Mouse (Mus musculus) bone marrow, adult 2 months (tissue): ENCODE results near the gene Mt2. TPM values are rescaled to one million over a fixed set of nuclear protein-coding genes. Genes with fewer than 3 reads are reported as not detected.
"Not testable (repeated sequence)": the region's sequence is repeated elsewhere in the genome, so short reads cannot be mapped to it uniquely, and the experiment has no call there.

Experiments used
- H3K27ac ChIP-seq: fragments of 200-500 bp; 2 replicates; pipeline ENCODE4 v1.5.1; 2012; ENCODE audit warnings: low read depth, mild to moderate bottlenecking, control low read depth, inconsistent platforms, low read length; ENCODE audit not compliant: control insufficient read depth, poor library complexity, insufficient read depth
- H3K4me1 ChIP-seq: fragments of 200-500 bp; 2 replicates; pipeline ENCODE4 v1.6.1; 2011; ENCODE audit warnings: low read length; ENCODE audit not compliant: control insufficient read depth, insufficient read depth
- H3K4me3 ChIP-seq: fragments of 200-500 bp; replicated peaks from 2 replicates; pipeline ENCODE3; 2011; ENCODE audit warnings: mild to moderate bottlenecking, low read depth, low read length, control low read depth; ENCODE audit not compliant: control insufficient read depth
- CTCF ChIP-seq: fragments of 200-500 bp; IDR thresholded peaks from 2 replicates; pipeline ENCODE4 v1.5.1; 2011; ENCODE audit warnings: low read length, control low read depth; ENCODE audit not compliant: control insufficient read depth, insufficient read depth
- POLR2A ChIP-seq: fragments of 200-500 bp; IDR thresholded peaks from 2 replicates; pipeline ENCODE4 v1.6.1; 2011; ENCODE audit warnings: low read depth, mild to moderate bottlenecking, control low read depth, low read length, borderline replicate concordance; ENCODE audit not compliant: control insufficient read depth
- WGBS: fragments of 180-500 bp; shearing (Covaris S2); methylation state at CpG from one replicate; pipeline ENCODE4 v1.1.7; 2018; 5-methylcytosine and 5-hydroxymethylcytosine counted together
- polyA plus RNA-seq: library from polyadenylated mRNA; stranded (reverse); fragments of >200 nt; gene quantifications from 2 replicates; pipeline ENCODE4 v1.2.4, GENCODE M21; 2011; ENCODE audit warnings: low replicate concordance; ENCODE audit not compliant: missing spikeins, insufficient read depth, insufficient read length

Gene Mt2
- polyA plus RNA-seq, 1 experiment, result 809 TPM

DNA sequence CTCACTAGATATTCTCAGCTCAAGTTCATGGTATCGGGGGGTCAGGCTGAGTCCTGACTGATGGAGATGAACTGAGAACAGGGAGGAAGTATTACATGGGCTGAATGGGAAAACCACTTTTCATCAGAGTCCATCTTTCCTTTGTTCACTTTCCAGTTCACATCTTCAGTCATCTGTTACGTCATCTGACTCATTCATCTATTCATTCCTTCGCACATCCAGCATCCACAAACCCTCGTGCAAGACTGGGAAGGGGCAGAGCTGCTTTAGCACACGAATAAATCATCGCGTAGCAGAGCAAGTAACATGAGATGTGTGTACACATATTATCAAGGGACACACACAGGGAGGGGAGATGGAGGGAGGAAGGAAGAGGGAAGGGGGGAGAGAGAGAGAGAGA is 36.3 kb upstream of the Mt2 start:
- H3K27ac ChIP-seq, result no peak overlapping the region
- no peak overlapping the region for H3K4me3 ChIP-seq
- no peak for TF ChIP-seq CTCF
- no peak for TF ChIP-seq POLR2A
- WGBS, result 76% methylated on average over 7 of the region's 7 CpGs
- H3K4me1 ChIP-seq, result no peaks in the 10 kb centered on the region

- Histone ChIP-seq H3K4me1 (no peaks in the 10 kb centered on the region), H3K27ac (no peak within 1 kb of the TSS), H3K4me3 (no peak within 1 kb of the TSS)
- WGBS, result 56% methylated on average over 6 of the region's 6 CpGs
- TF ChIP-seq CTCF, result no peak
- no peak for TF ChIP-seq POLR2A
Observed at GRCm38 (mm10) chr8:94136933-94137332, 35.5 kb upstream of the Mt2 start, which contains the start of gene Mt4. Gene Mt4 (plus strand): TSS chr8:94137197.

GRCm38 (mm10) chr8:94140266-94140795 is 32.1 kb upstream of the Mt2 start:
- TF ChIP-seq POLR2A, result no peak
- no peak for TF ChIP-seq CTCF
- Histone ChIP-seq H3K27ac (no peak overlapping the region), H3K4me1 (no peaks in the 10 kb centered on the region), H3K4me3 (no peak overlapping the region)
- WGBS, result 83% methylated on average over 4 of the region's 4 CpGs

GRCm38 (mm10) chr8:94148236-94148635 is 24.2 kb upstream of the Mt2 start:
- Histone ChIP-seq H3K27ac (no peak overlapping the region), H3K4me3 (no peak overlapping the region), H3K4me1 (no peaks in the 10 kb centered on the region; the same call in 1 of the 2 replicates)
- WGBS, result 45% methylated on average over 5 of the region's 5 CpGs
- TF ChIP-seq POLR2A, result no peak
- no peak for TF ChIP-seq CTCF

DNA sequence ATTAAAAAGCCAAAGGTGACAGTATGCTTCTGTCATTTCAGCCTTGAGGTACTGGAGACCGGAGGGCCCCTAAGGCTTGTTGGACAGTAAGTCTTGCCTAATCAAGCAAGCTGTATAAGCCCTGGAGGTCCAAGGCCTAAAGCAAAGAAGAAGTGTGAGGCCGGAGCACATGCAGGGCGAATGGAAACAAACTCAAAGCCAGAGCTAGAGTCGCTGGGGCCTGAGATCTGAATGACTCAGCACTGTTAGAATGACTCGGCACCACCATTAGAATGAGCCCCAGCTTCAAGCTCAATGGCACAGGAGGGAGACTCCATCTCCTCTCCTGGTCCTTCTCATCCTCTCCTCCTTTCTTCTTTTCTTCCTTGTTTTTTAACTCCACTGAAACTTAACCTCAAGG is 21.5 kb upstream of the Mt2 start:
- WGBS, result 29% methylated on average over 5 of the region's 5 CpGs
- TF ChIP-seq POLR2A, result no peak
- no peak for TF ChIP-seq CTCF
- Histone ChIP-seq H3K4me1 (no peaks in the 10 kb centered on the region; the same call in 1 of the 2 replicates), H3K27ac (no peak overlapping the region), H3K4me3 (no peak overlapping the region)

- Histone ChIP-seq H3K27ac (no peak within 1 kb of the TSS; the same call in 1 of the 2 replicates), H3K4me1 (no peaks in the 10 kb centered on the region; the same call in 1 of the 2 replicates), H3K4me3 (no peak within 1 kb of the TSS)
- 3% methylated on average over 29 of the region's 29 CpGs for WGBS
- no peak for TF ChIP-seq POLR2A
Observed at GRCm38 (mm10) chr8:94152513-94153300, 19.8 kb upstream of the Mt2 start, which contains the start of gene Mt3. Gene Mt3 (plus strand): TSS chr8:94152607.

DNA sequence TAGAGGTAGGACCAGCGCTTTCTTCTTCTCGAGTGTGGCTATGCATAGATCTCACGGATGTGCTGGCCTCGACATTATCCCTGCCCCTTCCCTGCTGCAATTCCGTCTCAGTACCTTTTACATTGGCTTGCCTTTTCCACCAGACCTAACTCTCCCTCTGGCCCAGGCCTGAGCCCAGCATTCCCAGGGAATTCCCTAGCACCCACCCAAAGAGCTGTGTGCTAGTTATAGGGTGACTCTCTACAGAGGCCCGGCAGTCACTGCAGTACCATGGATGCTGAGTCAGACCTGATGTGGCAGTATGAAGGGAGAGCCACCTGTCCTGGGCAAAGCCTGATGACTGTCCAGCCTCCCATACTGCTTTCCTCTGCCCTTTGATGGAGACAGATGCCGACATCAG is 19.0 kb upstream of the Mt2 start:
- H3K27ac ChIP-seq, result no peak overlapping the region
- no peaks in the 10 kb centered on the region; the same call in 1 of the 2 replicates for H3K4me1 ChIP-seq
- H3K4me3 ChIP-seq, result no peak overlapping the region
- TF ChIP-seq POLR2A (no peak), CTCF (no peak)
- WGBS, result 40% methylated on average over 7 of the region's 7 CpGs

DNA sequence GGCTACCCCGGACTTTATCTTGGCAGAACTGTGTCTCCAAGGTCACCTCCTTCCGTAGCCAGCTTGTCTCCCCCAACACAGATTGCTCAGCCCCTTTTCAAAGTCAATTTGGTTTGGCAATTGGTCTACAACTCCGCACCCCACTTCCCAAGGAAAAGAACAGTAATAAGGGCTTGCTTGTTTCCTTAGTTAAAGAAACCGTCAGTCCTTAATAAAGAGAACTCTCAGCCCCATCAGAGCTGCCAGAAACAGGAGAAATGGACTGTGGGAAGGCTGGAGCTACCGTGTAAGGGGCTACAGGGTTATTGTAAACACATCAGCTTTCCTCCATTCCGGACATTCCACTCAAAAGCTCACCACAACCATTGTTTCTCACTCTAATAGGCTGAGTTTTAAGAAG is 17.9 kb upstream of the Mt2 start:
- no peak overlapping the region for H3K4me3 ChIP-seq
- 56% methylated on average over 6 of the region's 6 CpGs for WGBS
- TF ChIP-seq POLR2A, result no peak
- no peak for TF ChIP-seq CTCF
- no peaks in the 10 kb centered on the region; the same call in 1 of the 2 replicates for H3K4me1 ChIP-seq
- H3K27ac ChIP-seq, result no peak overlapping the region

- H3K4me1 ChIP-seq, result no peaks in the 10 kb centered on the region; the same call in 1 of the 2 replicates
- 48% methylated on average over 4 of the region's 4 CpGs for WGBS
Observed at GRCm38 (mm10) chr8:94156092-94156491, 16.4 kb upstream of the Mt2 start.

GRCm38 (mm10) chr8:94165772-94166171 is 6.7 kb upstream of the Mt2 start:
- H3K4me3 ChIP-seq, H3K27ac ChIP-seq, H3K4me1 ChIP-seq: not testable (repeated sequence)
- 75% methylated on average over 8 of the region's 8 CpGs for WGBS

More at GRCm38 (mm10) chr8:94156092-94156491, 16.4 kb upstream of the Mt2 start:
- TF ChIP-seq CTCF, result no peak
- Histone ChIP-seq H3K4me3 (no peak overlapping the region), H3K27ac (no peak overlapping the region)
